Mouse (Mus musculus): Measurements from ENCODE around the gene Cntnap2. TPM values are rescaled to one million over a fixed set of nuclear protein-coding genes. Genes with fewer than 3 reads are reported as not detected.
"Not testable (repeated sequence)": the region's sequence is repeated elsewhere in the genome, so short reads cannot be mapped to it uniquely, and the experiment has no call there.

Gene Cntnap2
- polyA plus RNA-seq, 1 experiment from 2014 or later: 54.5 TPM

DNA sequence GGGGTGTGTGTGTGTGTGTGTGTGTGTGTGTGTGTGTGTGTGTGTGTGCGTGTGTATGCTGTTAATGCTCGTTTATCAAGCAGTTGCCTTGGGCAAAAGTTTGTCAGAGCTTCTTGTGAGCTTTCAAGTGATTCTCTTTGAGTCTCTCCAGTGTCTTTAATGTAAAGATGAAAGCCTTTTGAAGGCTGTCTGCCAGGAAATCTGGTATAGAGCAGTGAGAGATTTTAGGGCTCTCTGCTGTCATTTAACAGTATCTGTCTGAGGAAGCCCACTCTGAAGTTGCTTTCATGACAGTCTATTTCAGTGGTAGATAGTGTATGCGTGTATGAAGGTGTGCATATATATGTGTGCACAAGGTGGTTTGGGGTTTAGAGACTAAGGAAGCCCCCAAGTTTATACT, 1425.2 kb downstream of the Cntnap2 start:
- H3K9me3 ChIP-seq (ENCODE audit: control insufficient read depth, low read length): no peaks in the 10 kb centered on the region
- no peaks in the 10 kb centered on the region for H3K36me3 ChIP-seq (ENCODE audit: control insufficient read depth, insufficient read depth, low read length)
- H3K9ac ChIP-seq (replicated peaks; ENCODE audit: low read length): no peak overlapping the region
- WGBS: 59% methylated on average over 3 of the region's 3 CpGs
- no peak overlapping the region for H3K27ac ChIP-seq (replicated peaks; ENCODE audit: low read depth, low read length)
- no peaks in the 10 kb centered on the region for H3K4me1 ChIP-seq (ENCODE audit: control insufficient read depth, insufficient read depth, low read length)
- no peak overlapping the region for H3K4me2 ChIP-seq (ENCODE audit: low read length)
- 0 out of 2 replicates have a peak, but pooled peaks have one; percentile 24 for ATAC-seq (ENCODE audit: low FRiP score, low TSS enrichment)
- DNase-seq: peak; percentile 72
- H3K27me3 ChIP-seq (ENCODE audit: control insufficient read depth, insufficient read depth, low read length): no peaks in the 10 kb centered on the region
- H3K4me3 ChIP-seq (replicated peaks; ENCODE audit: low read depth, low read length): no peak overlapping the region

DNA sequence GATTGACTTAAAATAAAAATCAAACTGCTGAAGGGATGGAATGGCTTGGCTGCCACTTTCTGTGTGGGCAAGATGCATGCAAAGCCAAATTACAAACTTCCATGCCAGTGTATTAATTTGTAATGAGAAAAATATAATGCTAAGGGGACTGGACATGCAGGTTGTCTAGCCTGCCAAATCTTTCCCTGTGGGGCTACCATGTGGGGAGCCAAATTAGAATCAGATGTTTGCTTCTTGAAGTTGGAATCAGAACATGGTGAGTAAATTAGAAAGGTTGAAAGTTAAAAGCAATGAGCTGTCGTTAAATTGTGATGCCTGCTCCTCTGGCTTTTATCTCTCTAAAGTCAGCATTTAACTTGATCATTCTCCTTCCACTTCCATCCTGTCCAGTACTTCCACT, 1443.6 kb downstream of the Cntnap2 start:
- no peaks in the 10 kb centered on the region for H3K36me3 ChIP-seq (ENCODE audit: control insufficient read depth, insufficient read depth, low read length)
- no peak overlapping the region for H3K4me3 ChIP-seq (replicated peaks; ENCODE audit: low read depth, low read length)
- no peak overlapping the region for H3K27ac ChIP-seq (replicated peaks; ENCODE audit: low read depth, low read length)
- 83% methylated on average over 1 of the region's 1 CpGs for WGBS
- H3K9ac ChIP-seq (replicated peaks; ENCODE audit: low read length): no peak overlapping the region
- DNase-seq: peak; percentile 9
- no peak overlapping the region for H3K4me2 ChIP-seq (ENCODE audit: low read length)
- no peaks in the 10 kb centered on the region for H3K9me3 ChIP-seq (ENCODE audit: control insufficient read depth, low read length)
- H3K27me3 ChIP-seq (ENCODE audit: control insufficient read depth, insufficient read depth, low read length): no peaks in the 10 kb centered on the region
- ATAC-seq (ENCODE audit: low FRiP score, low TSS enrichment): no peak
- no peaks in the 10 kb centered on the region for H3K4me1 ChIP-seq (ENCODE audit: control insufficient read depth, insufficient read depth, low read length)

GRCm38 (mm10) chr6:46512841-46513240, 1453.7 kb downstream of the Cntnap2 start:
- no peaks in the 10 kb centered on the region for H3K9me3 ChIP-seq (ENCODE audit: control insufficient read depth, low read length)
- H3K36me3 ChIP-seq (ENCODE audit: control insufficient read depth, insufficient read depth, low read length): no peaks in the 10 kb centered on the region
- 96% methylated on average over 1 of the region's 1 CpGs for WGBS
- no peak overlapping the region for H3K4me3 ChIP-seq (replicated peaks; ENCODE audit: low read depth, low read length)
- no peaks in the 10 kb centered on the region for H3K4me1 ChIP-seq (ENCODE audit: control insufficient read depth, insufficient read depth, low read length)
- DNase-seq (no peak), ATAC-seq (ENCODE audit: low FRiP score, low TSS enrichment) (no peak)
- no peak overlapping the region for H3K4me2 ChIP-seq (ENCODE audit: low read length)
- H3K27ac ChIP-seq (replicated peaks; ENCODE audit: low read depth, low read length): no peak overlapping the region
- H3K9ac ChIP-seq (replicated peaks; ENCODE audit: low read length): no peak overlapping the region
- H3K27me3 ChIP-seq (ENCODE audit: control insufficient read depth, insufficient read depth, low read length): no peaks in the 10 kb centered on the region

GRCm38 (mm10) chr6:46537586-46537985, 1478.4 kb downstream of the Cntnap2 start:
- WGBS: 86% methylated on average over 2 of the region's 2 CpGs

GRCm38 (mm10) chr6:46563470-46563869, 1504.3 kb downstream of the Cntnap2 start:
- no peak overlapping the region for H3K4me2 ChIP-seq (ENCODE audit: low read length)
- H3K36me3 ChIP-seq (ENCODE audit: control insufficient read depth, insufficient read depth, low read length): no peaks in the 10 kb centered on the region
- no peaks in the 10 kb centered on the region for H3K4me1 ChIP-seq (ENCODE audit: control insufficient read depth, insufficient read depth, low read length)
- H3K9ac ChIP-seq (replicated peaks; ENCODE audit: low read length): no peak overlapping the region
- no peaks in the 10 kb centered on the region for H3K27me3 ChIP-seq (ENCODE audit: control insufficient read depth, insufficient read depth, low read length)
- WGBS: 90% methylated on average over 2 of the region's 2 CpGs
- DNase-seq: no peak
- no peak for ATAC-seq (ENCODE audit: low FRiP score, low TSS enrichment)
- no peak overlapping the region for H3K27ac ChIP-seq (replicated peaks; ENCODE audit: low read depth, low read length)
- no peak overlapping the region for H3K4me3 ChIP-seq (replicated peaks; ENCODE audit: low read depth, low read length)
- H3K9me3 ChIP-seq (ENCODE audit: control insufficient read depth, low read length): no peaks in the 10 kb centered on the region

More at GRCm38 (mm10) chr6:46537586-46537985, 1478.4 kb downstream of the Cntnap2 start:
- not testable (repeated sequence) for ATAC-seq (ENCODE audit: low FRiP score, low TSS enrichment); H3K27me3 ChIP-seq (ENCODE audit: control insufficient read depth, insufficient read depth, low read length); H3K36me3 ChIP-seq (ENCODE audit: control insufficient read depth, insufficient read depth, low read length); H3K27ac ChIP-seq (replicated peaks; ENCODE audit: low read depth, low read length); H3K9ac ChIP-seq (replicated peaks; ENCODE audit: low read length); H3K4me3 ChIP-seq (replicated peaks; ENCODE audit: low read depth, low read length); DNase-seq; H3K4me2 ChIP-seq (ENCODE audit: low read length); H3K4me1 ChIP-seq (ENCODE audit: control insufficient read depth, insufficient read depth, low read length); H3K9me3 ChIP-seq (ENCODE audit: control insufficient read depth, low read length)

DNA sequence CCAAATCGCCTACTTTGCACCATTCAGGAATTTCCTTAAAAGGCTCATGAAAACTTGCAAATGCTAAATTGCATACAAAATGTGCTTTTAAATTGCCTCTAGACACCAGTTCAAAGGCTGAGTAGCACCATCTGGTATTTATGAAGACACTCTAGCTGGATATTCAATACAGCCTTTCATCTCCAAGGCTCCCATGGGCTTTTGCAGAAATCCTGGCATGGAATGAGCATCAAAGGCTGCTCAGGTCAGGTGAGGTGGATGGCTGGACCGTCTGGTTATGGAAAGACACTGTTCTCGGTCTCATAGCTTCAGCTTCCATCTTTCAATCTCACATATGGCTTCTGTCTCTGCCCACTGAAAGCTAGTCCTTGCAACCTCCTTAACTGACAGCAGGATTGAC, 1515.9 kb downstream of the Cntnap2 start:
- Histone ChIP-seq H3K9ac (replicated peaks; ENCODE audit: low read length) (no peak overlapping the region), H3K36me3 (ENCODE audit: control insufficient read depth, insufficient read depth, low read length) (no peaks in the 10 kb centered on the region), H3K4me1 (ENCODE audit: control insufficient read depth, insufficient read depth, low read length) (no peaks in the 10 kb centered on the region), H3K27me3 (ENCODE audit: control insufficient read depth, insufficient read depth, low read length) (no peaks in the 10 kb centered on the region), H3K4me3 (replicated peaks; ENCODE audit: low read depth, low read length) (no peak overlapping the region), H3K4me2 (ENCODE audit: low read length) (no peak overlapping the region), H3K9me3 (ENCODE audit: control insufficient read depth, low read length) (no peaks in the 10 kb centered on the region), H3K27ac (replicated peaks; ENCODE audit: low read depth, low read length) (no peak overlapping the region)
- ATAC-seq (ENCODE audit: low FRiP score, low TSS enrichment) (no peak), DNase-seq (no peak)
- 59% methylated on average over 3 of the region's 3 CpGs for WGBS

- Histone ChIP-seq H3K4me3 (replicated peaks; ENCODE audit: low read depth, low read length) (no peak overlapping the region), H3K27ac (replicated peaks; ENCODE audit: low read depth, low read length) (no peak overlapping the region)
- ATAC-seq (ENCODE audit: low FRiP score, low TSS enrichment): no peak
Observed at GRCm38 (mm10) chr6:46612365-46612764, 1553.2 kb downstream of the Cntnap2 start.

GRCm38 (mm10) chr6:46612872-46613271, 1553.7 kb downstream of the Cntnap2 start:
- H3K4me1 ChIP-seq (ENCODE audit: control insufficient read depth, insufficient read depth, low read length): no peaks in the 10 kb centered on the region
- no peaks in the 10 kb centered on the region for H3K36me3 ChIP-seq (ENCODE audit: control insufficient read depth, insufficient read depth, low read length)
- H3K27me3 ChIP-seq (ENCODE audit: control insufficient read depth, insufficient read depth, low read length): no peaks in the 10 kb centered on the region
- no peak overlapping the region for H3K4me3 ChIP-seq (replicated peaks; ENCODE audit: low read depth, low read length)
- H3K27ac ChIP-seq (replicated peaks; ENCODE audit: low read depth, low read length): no peak overlapping the region
- H3K9ac ChIP-seq (replicated peaks; ENCODE audit: low read length): no peak overlapping the region
- DNase-seq (peak; percentile 31), ATAC-seq (ENCODE audit: low FRiP score, low TSS enrichment) (peak; percentile 27; the same call in 1 of the 2 replicates)
- WGBS: 79% methylated on average over 3 of the region's 3 CpGs
- no peak overlapping the region for H3K4me2 ChIP-seq (ENCODE audit: low read length)
- H3K9me3 ChIP-seq (ENCODE audit: control insufficient read depth, low read length): no peaks in the 10 kb centered on the region

More at GRCm38 (mm10) chr6:46612365-46612764, 1553.2 kb downstream of the Cntnap2 start:
- no peak overlapping the region for H3K9ac ChIP-seq (replicated peaks; ENCODE audit: low read length)
- no peak overlapping the region for H3K4me2 ChIP-seq (ENCODE audit: low read length)
- H3K9me3 ChIP-seq (ENCODE audit: control insufficient read depth, low read length): no peaks in the 10 kb centered on the region
- no peaks in the 10 kb centered on the region for H3K27me3 ChIP-seq (ENCODE audit: control insufficient read depth, insufficient read depth, low read length)
- no peaks in the 10 kb centered on the region for H3K4me1 ChIP-seq (ENCODE audit: control insufficient read depth, insufficient read depth, low read length)
- DNase-seq: no peak
- H3K36me3 ChIP-seq (ENCODE audit: control insufficient read depth, insufficient read depth, low read length): no peaks in the 10 kb centered on the region

- DNase-seq: no peak
- Histone ChIP-seq H3K27me3 (ENCODE audit: control insufficient read depth, insufficient read depth, low read length) (no peaks in the 10 kb centered on the region), H3K4me2 (ENCODE audit: low read length) (no peak overlapping the region), H3K9me3 (ENCODE audit: control insufficient read depth, low read length) (no peaks in the 10 kb centered on the region), H3K4me1 (ENCODE audit: control insufficient read depth, insufficient read depth, low read length) (no peaks in the 10 kb centered on the region), H3K27ac (replicated peaks; ENCODE audit: low read depth, low read length) (no peak overlapping the region), H3K4me3 (replicated peaks; ENCODE audit: low read depth, low read length) (no peak overlapping the region), H3K9ac (replicated peaks; ENCODE audit: low read length) (no peak overlapping the region), H3K36me3 (ENCODE audit: control insufficient read depth, insufficient read depth, low read length) (no peaks in the 10 kb centered on the region)
- no peak for ATAC-seq (ENCODE audit: low FRiP score, low TSS enrichment)
- 73% methylated on average over 1 of the region's 1 CpGs for WGBS
Observed at GRCm38 (mm10) chr6:46669018-46669417, 1609.9 kb downstream of the Cntnap2 start.

Data from midbrain, embryonic 14.5 days (tissue).